Mouse (Mus musculus): ENCODE results near the gene Tmprss2. TPM values are rescaled to one million over a fixed set of nuclear protein-coding genes. Genes with fewer than 3 reads are reported as not detected.
"Not testable (repeated sequence)": the region's sequence is repeated elsewhere in the genome, so short reads cannot be mapped to it uniquely, and the experiment has no call there.

The Tmprss2 gene
- total RNA-seq, 2 experiments from 2014 or later, result not detected

DNA sequence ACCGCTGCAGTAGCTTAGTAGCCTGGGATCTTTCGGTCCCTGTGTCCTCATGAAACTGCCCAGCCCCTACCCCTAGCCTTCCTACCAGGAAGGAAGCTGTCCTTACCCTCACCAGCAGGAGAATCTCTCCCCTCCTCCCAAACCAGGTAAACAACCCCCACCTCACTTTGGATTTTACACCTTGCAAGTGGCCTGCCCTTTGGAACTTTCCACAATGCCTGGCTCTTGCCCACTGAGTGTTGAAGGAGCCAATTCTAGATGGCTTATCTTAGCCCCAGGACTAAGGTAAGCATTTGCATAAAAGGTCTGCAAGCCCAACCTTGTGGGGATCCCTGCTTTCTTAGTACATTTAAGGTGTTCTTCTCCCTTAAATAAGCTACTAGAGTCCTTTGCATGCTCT, 1.3 kb downstream of the Tmprss2 start:
- intact Hi-C loops (cut with DNase I), result no loop called here
- Histone ChIP-seq H3K4me3 (no peak overlapping the region), H3K27ac (no peak overlapping the region)
- TF ChIP-seq CTCF (IDR thresholded peaks at IDR 0.05), result no peak
- no peak for DNase-seq (ENCODE audit: extremely low spot score in 1 of 2, low spot score in 2 of 2)

DNA sequence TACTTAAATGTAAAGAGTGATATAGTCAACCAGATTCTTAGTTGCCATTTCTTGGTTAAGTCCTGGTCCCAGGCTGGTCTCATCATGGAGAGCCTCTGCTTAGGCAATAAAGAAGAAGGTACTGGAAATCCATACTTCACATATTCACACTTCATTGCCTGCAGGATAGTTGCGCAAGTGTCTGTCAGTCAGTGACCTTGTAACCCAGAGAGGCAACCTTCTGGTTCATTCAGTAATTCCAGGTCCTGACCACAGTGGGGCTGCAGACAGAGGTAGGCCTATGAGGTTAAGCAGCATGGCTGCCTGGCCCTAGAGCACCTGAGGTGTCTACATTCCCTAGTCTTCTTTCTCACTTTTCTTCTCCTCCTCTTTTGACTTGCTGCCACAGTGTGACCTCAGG, 3.0 kb downstream of the Tmprss2 start:
- no peak for TF ChIP-seq CTCF (IDR thresholded peaks at IDR 0.05)
- no peak overlapping the region for H3K27ac ChIP-seq

DNA sequence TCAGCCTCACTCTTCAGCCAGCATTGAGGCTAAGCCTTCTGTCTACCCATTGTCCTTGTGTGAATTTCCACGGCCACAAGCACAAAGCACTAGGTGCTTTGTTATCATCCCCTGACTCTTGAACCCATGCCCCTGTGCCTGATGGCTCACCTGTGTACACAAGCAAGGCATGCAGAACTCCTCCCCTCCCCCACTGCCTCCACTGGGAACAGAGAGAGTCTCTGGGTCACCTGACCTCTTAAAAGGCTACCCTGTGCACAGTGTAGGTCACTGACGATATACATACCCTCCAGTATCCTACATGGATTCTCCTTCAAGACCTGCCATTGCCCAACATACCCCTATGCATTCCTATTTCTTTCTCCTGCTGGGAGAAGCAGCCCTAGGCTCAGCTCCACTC, 4.2 kb downstream of the Tmprss2 start:
- TF ChIP-seq CTCF (IDR thresholded peaks at IDR 0.05), result no peak
- Histone ChIP-seq H3K27ac (no peak overlapping the region), H3K4me3 (no peak overlapping the region)
- no peak for DNase-seq (ENCODE audit: extremely low spot score in 1 of 2, low spot score in 2 of 2)
- intact Hi-C loops (cut with DNase I), result no loop called here

More for the DNA sequence above, 3.0 kb downstream of the Tmprss2 start:
- H3K4me3 ChIP-seq, result no peak overlapping the region
- intact Hi-C loops (cut with DNase I), result no loop called here
- no peak for DNase-seq (ENCODE audit: extremely low spot score in 1 of 2, low spot score in 2 of 2)

DNA sequence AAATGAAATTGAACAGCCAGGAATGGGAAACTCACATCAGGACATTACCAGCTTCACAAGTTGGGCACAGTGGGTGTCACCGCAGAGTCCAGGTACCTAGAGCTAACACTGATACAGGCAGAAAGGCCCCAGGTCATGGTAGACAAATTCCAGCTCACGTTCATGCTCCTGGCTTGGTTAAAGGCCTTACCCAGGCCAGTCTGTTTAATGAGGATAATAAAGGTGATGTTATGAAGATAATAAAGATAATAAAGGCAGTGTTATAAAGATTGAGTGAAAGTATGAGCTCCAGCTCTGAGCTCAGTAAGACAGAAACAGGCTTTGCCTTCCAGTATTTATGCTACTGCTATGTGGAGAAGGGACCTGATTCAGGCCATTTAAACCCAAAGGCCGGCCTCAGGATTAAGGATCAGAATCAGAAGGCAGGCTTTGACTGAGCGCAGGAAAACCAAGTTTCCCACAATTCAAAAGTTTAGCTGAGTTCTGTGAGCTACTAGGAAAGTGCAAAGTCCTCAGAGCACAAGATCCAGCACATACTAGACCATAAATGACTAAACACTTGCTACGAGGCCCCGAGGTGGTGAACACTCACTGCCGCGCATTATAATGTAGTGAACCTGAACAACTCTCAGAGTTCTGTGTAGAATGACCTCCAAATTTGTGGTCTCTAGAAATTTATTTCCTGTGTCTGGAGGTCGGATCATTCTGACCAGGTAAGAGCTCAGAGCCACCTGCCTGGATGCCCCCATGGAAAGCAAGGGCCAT, 4.9 kb downstream of the Tmprss2 start:
- Histone ChIP-seq H3K27ac (no peak overlapping the region), H3K4me3 (no peak overlapping the region)
- intact Hi-C loops (cut with DNase I), result no loop called here
- no peak for TF ChIP-seq CTCF (IDR thresholded peaks at IDR 0.05)
- no peak for DNase-seq (ENCODE audit: extremely low spot score in 1 of 2, low spot score in 2 of 2)

DNA sequence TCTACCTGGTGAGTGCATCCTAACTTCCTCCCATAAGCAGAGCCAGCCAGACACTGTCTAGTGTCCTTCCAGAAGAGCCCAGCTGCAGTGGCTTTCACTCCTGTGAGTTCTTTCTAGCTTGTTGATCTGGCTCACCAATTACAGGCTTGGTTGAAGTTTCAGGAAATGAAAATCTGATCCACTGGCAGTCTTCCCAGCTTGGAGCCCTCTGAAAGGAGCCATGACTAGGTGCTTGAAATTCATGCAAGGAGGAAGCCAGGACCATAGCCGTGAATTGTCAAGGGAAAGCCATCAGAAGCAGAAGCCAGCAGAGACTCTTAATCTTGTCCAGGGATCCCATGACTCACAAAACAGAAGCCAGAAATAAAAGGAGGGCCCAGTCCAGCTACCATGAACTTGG, 8.7 kb downstream of the Tmprss2 start:
- no peak for TF ChIP-seq CTCF (IDR thresholded peaks at IDR 0.05)
- Histone ChIP-seq H3K27ac (no peak overlapping the region), H3K4me3 (no peak overlapping the region)
- peak in 1 of 2 experiments; percentile 14 for DNase-seq (ENCODE audit: extremely low spot score in 1 of 2, low spot score in 2 of 2)
- intact Hi-C loops (cut with DNase I), result no loop called here

DNA sequence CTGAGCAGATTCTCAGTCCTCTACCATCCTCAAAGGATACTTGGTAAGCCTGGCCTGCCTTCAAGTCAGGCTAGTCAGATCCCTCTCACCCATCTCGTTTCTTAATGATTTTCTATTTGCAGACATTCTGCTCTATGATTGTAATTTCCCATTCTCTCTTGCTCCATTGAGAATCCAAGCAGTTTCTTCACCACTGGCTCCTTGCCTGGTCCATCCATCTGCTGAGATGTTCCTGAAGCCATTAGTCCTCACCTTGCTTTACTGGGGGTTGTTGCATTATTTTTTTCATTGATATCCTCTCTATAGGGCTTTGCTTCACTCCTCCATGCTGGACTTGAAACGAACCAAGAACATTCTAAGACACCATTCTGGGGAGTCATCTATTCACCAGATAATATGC, 10.4 kb downstream of the Tmprss2 start:
- no peak for DNase-seq (ENCODE audit: extremely low spot score in 1 of 2, low spot score in 2 of 2)
- no peak for TF ChIP-seq CTCF (IDR thresholded peaks at IDR 0.05)
- Histone ChIP-seq H3K4me3 (no peak overlapping the region), H3K27ac (no peak overlapping the region)
- intact Hi-C loops (cut with DNase I), result no loop called here

DNA sequence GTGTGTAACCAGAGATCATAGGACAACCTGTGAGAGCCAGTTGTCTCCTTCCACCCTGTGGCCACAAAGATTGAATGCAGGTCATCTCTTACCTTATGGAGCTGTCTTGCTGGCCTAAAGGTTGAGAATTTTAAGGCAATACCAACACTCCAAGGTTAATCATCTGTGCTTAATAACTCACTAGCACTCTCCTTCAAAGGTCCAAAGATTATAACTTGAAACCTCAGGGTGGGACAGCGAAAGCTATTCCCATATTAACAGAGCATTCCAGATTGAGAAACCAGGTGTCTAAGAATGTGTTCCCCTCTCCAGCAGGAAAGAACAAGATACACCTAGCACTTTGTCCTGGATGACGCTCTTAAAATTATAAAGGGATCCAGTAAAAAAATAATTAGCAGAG, 12.9 kb downstream of the Tmprss2 start:
- no peak overlapping the region for H3K27ac ChIP-seq
- H3K4me3 ChIP-seq, result no peak overlapping the region
- TF ChIP-seq CTCF (IDR thresholded peaks at IDR 0.05), result no peak
- DNase-seq (ENCODE audit: extremely low spot score in 1 of 2, low spot score in 2 of 2), result no peak
- intact Hi-C loops (cut with DNase I), result no loop called here

DNA sequence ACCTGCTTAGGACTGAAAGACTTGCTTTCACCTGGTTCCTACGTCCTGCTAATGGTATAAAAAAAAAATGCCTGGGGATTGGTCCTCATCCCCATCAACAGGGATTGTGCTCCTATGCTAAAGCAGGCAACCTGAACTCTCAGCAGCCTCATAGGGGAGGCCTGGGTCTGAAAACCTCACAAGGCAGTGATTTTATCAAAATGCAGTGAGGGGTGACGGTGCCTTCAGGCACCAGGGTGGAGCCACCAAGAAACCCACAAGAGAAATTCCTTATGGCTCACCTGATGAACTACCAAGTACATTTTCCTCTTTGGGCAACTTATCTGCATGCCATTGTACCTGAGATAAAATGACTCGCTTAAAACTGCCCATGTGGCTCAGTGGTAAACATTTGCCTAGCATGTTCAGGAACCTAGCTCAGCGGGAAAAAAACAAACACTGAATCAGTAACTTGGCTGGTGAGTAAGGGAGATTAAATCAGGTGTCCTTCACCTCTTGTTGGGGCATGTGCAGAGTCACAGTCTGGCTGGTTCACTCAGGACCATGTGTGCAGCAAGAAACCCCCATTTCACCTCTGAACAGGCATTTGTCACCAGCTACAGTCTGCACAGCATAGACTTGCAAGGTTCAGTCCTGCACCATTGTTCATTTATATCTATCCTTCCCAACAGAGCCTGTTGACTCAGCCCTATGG, 17.0 kb downstream of the Tmprss2 start:
- intact Hi-C loops (cut with DNase I), result loop anchor here (5.0 kb wide), 1 partner anchor 72 kb away; no protein-coding TSS in a partner anchor

DNA sequence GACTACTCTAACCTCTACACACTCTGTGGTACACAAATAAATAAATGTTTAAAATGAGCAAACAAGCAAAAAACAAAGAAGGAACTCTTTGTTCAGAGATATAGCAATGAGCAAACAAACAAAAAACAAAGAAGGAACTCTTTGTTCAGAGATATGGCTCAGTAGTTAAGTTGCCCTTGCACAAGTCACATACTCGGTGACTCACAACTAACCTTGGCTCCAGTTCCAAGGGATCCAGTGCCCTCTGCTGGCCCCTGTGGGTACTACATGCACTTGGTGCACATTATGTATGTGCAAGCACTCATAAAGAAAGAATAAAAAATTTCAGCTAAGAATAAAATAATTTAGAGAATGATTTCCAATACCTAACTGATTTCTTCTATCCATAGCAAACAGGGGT, 17.9 kb downstream of the Tmprss2 start:
- intact Hi-C loops (cut with DNase I), result loop anchor here (5.0 kb wide), 1 partner anchor 71 kb away; no protein-coding TSS in a partner anchor
- Histone ChIP-seq H3K27ac (no peak overlapping the region), H3K4me3 (no peak overlapping the region)
- peak; percentile 75 for TF ChIP-seq CTCF (IDR thresholded peaks at IDR 0.05)
- peak; percentile 28 to 55 for DNase-seq (ENCODE audit: extremely low spot score in 1 of 2, low spot score in 2 of 2)

More for the DNA sequence above, 17.0 kb downstream of the Tmprss2 start:
- no peak overlapping the region for H3K27ac ChIP-seq
- no peak overlapping the region for H3K4me3 ChIP-seq
- DNase-seq (ENCODE audit: extremely low spot score in 1 of 2, low spot score in 2 of 2), result no peak
- no peak for TF ChIP-seq CTCF (IDR thresholded peaks at IDR 0.05)

DNA sequence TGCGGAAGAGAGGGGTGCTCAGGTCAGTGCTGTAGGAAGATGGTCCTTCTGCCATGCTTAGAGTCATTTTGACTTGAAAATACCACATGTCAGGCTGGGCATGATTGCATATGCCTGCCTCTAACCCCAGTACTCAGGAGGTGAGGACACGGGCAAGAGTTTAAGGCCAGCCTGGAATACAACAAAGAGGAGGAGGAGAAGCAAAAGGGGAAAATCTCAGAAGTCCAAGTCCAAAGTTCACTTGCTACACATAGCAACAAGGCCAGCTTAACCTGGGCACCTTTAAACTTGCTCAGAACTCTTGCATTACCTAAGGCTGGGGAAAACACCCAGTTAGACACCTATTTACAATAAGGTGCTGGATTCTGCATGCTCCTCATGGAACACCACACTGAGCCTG, 19.5 kb downstream of the Tmprss2 start:
- intact Hi-C loops (cut with DNase I), result loop anchor here (5.0 kb wide), 1 partner anchor 69 kb away; no protein-coding TSS in a partner anchor
- DNase-seq (ENCODE audit: extremely low spot score in 1 of 2, low spot score in 2 of 2), result no peak
- TF ChIP-seq CTCF (IDR thresholded peaks at IDR 0.05), result no peak
- Histone ChIP-seq H3K27ac (no peak overlapping the region), H3K4me3 (no peak overlapping the region)

DNA sequence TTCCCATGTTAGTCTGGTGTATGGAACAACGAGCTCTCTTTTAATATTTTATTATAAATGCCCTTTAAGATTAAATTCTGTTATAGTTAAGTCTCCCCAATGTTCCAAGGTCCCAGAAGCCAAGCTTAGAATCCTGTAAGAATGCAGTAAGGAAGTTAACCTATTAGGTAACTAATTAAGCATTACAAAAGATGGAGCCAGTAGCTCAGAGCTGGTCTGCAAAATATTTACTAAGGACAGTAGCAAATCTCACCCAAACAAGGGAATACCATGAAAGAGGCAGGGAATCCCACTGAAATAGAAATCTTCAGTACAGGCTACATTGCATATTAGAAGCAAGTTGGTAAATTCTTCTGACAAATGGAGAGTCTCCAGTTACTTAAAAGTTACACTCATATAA, 28.1 kb downstream of the Tmprss2 start:
- DNase-seq (ENCODE audit: extremely low spot score in 1 of 2, low spot score in 2 of 2); H3K4me3 ChIP-seq; H3K27ac ChIP-seq; intact Hi-C loops (cut with DNase I): not testable (repeated sequence)

DNA sequence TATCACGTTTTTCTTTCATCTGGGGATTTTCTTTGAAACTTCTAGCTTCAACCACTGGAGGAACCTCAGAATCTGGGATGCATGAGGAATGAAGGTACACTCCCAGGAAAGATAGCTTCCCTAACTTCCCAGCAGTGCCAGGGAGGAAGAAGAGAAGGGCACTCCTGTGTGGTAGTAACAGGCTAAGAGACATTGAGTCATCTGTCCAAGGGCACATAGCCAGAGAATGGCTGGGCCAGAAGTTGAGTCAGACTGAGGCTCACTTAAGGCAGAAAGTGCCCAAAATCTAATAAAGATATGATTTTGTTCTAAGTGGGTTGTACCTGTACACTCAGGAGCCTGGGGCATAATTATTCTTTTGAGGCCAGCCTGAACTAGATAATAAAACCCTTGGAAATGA, 41.6 kb downstream of the Tmprss2 start:
- no peak overlapping the region for H3K4me3 ChIP-seq
- intact Hi-C loops (cut with DNase I), result loop anchor here (2.0 kb wide), 2 partner anchors 127 to 257 kb away; no protein-coding TSS in a partner anchor
- no peak for TF ChIP-seq CTCF (IDR thresholded peaks at IDR 0.05)
- no peak for DNase-seq (ENCODE audit: extremely low spot score in 1 of 2, low spot score in 2 of 2)
- no peak overlapping the region for H3K27ac ChIP-seq

Data from left cerebral cortex, adult 2 months (tissue).